Mouse (Mus musculus) cerebellum, postnatal 25 days (tissue): ENCODE results near the gene Kif23.

Experiments used
- DNase-seq, 2 experiments: peaks; one replicate each; pipeline ENCODE4 v3.0.0; 2021; ENCODE audit warnings: mixed read lengths in 2 of 2

Kif23 gene

DNA sequence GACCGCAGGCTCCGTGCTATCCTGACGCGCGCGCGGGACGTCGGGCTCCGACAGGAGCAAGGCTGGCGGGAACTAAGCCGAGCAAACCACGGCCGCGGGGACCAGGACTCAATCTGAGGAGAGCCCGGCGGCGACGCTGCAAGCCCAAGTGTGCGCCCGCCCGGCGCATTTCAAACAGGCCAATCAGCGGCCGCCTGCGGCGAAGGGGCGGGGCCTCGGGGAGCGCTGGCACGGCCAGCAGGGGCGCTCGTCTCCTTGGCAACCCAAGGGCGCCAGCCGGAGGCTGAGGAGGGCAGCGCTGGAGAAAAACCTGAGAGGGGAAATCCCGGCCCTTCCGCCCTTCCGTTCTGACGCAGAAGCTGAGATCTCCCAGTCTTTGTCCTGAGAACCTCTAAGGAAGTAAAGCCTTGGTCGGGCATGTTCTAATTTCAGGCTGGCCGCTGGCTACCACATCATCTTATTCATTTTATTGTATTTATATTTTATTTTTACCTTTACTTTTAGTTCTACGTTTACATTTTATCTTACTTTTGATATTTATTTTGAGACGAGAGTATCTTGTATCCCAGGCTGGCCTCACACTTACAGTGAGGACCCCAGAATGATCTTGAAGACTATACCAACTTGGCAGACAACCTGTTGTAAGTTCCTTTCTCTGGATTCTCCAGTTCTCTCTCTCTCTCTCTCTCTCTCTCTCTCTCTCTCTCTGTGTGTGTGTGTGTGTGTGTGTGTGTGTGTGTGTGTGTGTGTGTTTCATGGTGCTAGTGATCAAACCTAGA, at the start of gene Kif23:
Kif23 (minus strand) TSS at position 152 of the 779 bp plus-strand sequence.
- DNase-seq = peak; percentile 98 to 99

DNA sequence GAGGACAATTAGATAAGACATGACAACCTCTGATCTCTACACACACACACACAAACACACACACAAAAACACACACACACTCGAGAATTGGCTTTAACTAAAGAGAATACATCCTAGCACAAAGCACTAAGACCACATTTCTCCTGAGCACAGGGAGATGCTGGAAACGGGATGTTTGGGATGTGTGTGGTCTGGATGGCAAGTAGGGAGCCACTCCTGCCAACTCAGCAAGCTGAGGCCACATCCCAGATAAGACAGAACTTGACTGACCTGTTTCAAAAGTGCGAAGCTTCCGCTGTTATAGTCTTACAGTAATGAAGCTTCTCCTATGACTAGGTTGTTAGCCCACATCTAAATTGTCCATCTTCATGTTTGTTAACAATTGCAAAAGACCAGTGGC, 44.6 kb upstream of the Kif23 start:
- no peak for DNase-seq

GRCm38 (mm10) chr9:61990738-61991137, 44.2 kb upstream of the Kif23 start:
- no peak for DNase-seq

DNA sequence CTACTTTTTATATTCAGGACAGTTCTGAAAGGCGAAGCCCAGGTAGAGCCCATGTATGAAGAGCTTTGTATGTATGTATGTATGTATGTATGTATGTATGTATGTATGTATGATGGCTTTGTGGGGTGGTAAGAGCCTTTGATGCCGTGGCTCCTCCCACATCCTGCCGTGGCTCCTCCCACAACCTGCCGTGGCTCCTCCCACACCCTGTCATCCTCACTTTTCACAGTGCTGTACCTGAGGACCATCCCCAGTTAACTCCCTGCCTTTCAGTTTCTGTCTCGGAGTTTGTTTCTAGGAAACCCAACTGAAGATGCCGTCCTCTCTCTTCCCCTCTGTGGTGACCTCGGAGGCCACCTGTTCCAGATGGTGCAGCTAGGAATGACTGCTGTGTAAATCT, 39.5 kb upstream of the Kif23 start:
- no peak for DNase-seq

- peak; percentile 67 to 80 for DNase-seq
Measured at GRCm38 (mm10) chr9:61985183-61985863, 38.7 kb upstream of the Kif23 start.

- no peak for DNase-seq
Measured at GRCm38 (mm10) chr9:61982940-61983620, 36.5 kb upstream of the Kif23 start.

DNA sequence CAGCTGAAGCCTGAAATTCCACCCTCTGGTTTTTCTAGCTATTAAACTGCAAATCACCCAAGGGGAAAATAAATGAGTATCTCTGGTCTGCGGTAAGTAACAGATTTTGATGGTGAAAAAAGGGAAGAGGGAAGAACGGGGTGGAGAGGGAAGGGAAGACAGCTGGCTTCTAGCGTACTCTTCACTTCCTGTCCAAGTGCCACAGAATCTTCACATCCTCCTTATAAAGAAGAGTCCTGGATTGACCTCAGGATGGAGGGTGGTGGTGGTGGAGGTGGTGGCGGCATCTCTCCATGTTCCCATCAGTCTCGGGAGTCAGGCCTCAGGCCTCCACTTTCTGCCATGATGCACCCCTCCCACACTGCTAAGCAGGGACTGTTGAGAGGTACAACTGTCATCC, 35.3 kb upstream of the Kif23 start:
- DNase-seq = no peak

GRCm38 (mm10) chr9:61979983-61980382, 33.4 kb upstream of the Kif23 start:
- no peak for DNase-seq

DNA sequence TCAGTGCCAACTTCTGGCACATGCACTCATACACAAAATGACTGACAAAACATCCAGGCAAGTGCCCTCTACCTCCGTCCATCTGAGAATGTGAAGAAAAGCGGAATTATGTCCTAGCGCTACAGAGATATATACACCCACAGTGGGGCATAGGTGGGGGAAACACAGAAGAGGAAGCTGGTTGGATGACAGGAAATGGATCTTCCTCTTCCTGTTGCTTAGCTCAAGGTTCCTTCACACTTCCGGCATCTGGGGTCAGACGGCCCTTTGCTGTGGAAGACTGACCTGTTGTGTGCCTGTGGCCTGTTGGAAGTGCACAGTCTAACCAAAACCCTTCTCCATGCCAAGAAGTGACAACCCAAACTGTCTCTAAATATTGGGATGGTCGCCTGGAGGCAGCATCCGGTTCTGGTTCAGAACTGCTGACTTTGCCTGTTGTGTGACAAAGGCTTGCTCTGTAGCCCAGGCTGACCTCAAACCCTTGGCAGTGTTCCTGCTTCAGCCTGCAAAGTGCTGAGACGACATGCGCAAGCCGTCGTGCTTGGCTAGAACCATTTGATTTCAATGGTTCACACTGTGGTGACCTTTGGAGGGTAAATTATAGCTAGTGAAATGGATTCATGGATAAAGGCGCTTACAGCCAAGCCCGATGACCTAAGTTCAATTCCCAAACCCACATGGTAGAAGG, 30.8 kb upstream of the Kif23 start:
- no peak for DNase-seq

DNA sequence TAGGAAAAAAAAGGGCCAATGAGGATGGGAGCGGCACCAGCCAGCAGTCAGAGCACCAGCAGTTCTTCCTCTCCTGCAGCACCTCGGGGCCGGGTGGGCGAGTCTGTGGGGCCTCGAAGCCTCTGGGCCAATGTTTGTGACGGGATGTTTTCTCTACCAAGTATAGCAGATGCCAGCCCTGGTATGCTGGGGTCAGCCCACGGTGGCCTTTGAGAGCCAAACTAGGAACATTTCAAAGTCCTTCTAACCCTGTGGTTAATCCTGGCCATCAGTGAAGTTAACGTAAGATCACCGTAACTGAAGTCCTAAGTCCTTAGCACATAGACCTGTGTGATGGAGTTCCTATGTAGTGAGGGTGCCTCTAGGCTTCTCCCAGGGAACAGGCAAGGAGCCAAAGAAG, 25.5 kb upstream of the Kif23 start:
- DNase-seq = no peak

GRCm38 (mm10) chr9:61971045-61971444, 24.5 kb upstream of the Kif23 start:
- DNase-seq = no peak

- peak; percentile 44 to 71 for DNase-seq
Measured at GRCm38 (mm10) chr9:61967357-61967756, 20.8 kb upstream of the Kif23 start.

- DNase-seq = no peak
Measured at GRCm38 (mm10) chr9:61965987-61966386, 19.4 kb upstream of the Kif23 start.

DNA sequence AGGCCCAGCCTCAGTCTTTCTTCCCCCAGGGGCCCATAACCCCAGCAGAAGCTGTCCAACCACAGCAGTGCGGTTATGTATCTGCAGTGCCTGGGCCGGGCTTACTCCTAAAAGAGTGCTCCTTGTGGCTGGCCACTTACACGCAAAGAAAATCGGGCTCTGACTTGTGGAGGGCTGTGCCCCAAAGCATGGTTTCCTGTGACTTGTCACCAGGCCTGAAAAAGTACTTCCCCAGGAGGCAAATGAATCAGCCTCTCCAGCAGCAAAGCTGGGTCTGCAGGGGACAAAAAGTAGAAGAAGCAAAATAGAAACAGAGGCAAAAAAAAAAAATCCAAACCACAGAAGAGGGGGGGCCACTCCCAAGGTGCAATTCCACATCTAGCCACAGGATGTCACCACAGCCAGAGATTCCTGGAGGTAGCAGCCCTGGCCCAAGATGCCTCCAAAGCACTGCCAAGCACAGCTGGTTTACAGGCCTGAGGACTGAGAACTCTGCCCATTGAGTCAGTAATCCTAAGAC, 18.9 kb upstream of the Kif23 start:
- peak; percentile 71 to 80 for DNase-seq

DNA sequence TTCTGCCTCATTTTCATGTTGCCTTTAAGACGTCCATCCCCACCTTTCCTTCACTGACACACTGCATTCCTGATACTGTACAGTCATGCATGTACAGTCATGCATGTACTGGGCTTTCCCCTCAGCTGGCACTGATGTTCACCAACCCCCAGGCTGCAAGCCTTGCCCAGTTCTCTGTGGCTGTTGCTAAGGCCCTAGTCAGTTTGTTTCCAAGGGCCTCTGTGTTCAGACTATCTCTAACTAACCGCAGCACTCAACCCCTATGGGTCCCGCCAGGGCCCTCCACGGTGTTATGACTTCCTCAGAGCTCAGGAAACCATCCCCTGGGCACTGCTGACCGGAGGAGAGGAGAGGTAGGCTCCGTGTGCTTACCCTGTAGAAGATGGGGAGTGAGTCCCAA, 16.8 kb upstream of the Kif23 start:
- DNase-seq = no peak

DNA sequence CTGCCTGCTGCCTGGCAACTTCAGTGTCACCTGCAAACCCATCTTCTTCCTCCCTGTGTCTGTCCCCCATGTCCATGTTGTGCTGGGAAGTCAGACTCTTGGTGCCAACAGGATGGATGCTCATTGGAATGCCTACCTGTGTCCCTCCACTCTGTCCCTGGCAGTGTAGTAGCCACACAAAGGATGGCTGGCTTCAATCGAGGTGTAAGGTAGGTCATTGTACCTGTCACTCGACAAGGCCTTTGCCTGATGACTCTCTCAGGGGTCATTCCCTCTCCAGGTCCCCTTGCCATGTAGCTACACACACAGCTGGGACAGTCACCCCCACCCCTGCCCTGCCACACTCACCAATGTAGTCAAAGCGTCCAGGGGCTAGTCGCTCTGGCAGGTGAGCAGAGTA, 14.6 kb upstream of the Kif23 start:
- DNase-seq = no peak

DNA sequence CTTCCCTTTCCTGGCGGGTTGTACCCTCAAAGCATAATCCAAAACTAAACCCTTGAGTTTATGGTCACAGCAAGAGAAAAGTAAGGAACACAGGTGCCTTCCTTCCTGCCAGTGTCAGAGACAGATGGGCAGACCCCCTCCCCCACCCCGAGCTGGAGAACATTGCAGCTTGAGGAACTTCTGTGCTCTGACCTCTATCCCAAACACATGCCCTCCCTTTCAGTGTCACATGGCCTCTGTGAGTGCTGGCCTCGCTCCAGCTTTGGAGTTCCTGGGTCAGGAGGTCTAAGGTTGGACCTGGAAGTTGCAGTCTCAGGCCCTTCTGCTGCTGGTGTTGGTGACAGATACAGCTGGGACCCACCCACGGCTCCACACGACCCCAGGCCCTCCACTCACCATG, 14.2 kb upstream of the Kif23 start:
- peak in 1 of 2 experiments; percentile 20 for DNase-seq

DNA sequence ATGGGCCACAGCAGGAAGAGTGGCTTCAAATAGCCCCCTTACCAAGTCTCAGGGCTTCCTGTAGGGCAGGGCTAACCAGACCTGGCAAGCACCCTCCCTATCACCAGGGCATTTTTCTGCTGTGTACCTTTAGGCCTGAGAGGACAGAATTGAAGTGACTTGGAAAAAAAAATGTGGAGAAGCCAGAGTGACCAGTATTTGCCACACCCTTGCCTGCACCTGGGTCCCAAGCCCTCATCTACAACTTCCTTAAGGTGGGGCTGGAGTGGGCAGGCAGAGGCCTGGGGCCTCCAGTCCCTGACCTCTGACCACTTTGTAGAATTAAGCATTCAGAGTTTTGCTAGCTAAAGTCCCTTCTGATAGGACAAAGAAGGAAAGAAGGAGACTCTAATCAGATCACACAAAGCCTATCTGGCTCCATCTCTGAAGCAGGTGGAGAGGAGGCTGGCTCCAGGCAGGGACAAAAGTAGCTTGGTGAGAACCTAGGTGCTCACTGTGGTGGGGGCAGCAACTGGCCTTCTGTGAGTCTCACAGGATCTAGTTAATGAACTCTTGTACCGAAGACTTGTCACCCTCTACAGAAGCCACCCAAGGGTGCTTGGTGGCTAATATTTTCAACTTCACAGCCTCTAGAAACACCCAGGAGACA, 13.5 kb upstream of the Kif23 start:
- no peak for DNase-seq

DNA sequence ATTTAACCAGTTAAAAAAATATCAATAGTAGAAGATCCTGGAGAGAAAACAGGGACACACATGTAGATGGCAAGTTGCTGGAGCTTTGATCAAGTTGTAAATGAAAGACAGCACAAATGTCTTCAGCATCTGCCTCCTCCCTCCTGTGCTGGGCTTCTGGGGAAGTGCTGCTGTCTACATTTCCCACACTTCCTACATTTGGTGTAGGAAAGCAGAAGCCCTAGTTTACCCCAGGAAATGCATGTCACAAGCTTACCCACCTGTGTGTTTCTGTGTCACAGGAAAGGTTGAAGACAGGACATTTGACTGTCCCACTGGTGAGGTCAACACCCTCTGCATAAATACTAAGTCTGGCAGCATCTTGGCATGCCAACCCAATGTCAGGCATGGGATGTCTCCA, 8.1 kb upstream of the Kif23 start:
- no peak for DNase-seq

DNA sequence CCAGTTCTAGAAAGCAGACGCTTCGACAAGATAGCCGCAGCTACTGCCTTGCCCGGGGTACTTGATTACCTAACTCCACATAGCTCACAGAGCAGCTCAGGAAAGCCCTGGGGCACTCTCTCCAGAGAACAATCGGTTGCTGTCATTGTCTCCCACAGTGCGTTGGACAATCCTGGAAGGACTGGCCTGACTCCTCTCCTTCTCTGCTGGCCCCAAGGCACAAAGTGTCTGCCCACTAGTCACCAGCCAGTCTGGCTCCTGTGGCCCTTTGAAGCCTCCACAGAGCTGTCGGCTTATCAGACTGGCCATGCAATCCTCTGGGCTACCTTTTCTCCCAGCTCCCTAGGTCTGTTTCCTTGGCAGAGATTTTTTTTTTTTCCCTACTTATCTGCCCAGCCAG, 5.7 kb upstream of the Kif23 start:
- DNase-seq = no peak

DNA sequence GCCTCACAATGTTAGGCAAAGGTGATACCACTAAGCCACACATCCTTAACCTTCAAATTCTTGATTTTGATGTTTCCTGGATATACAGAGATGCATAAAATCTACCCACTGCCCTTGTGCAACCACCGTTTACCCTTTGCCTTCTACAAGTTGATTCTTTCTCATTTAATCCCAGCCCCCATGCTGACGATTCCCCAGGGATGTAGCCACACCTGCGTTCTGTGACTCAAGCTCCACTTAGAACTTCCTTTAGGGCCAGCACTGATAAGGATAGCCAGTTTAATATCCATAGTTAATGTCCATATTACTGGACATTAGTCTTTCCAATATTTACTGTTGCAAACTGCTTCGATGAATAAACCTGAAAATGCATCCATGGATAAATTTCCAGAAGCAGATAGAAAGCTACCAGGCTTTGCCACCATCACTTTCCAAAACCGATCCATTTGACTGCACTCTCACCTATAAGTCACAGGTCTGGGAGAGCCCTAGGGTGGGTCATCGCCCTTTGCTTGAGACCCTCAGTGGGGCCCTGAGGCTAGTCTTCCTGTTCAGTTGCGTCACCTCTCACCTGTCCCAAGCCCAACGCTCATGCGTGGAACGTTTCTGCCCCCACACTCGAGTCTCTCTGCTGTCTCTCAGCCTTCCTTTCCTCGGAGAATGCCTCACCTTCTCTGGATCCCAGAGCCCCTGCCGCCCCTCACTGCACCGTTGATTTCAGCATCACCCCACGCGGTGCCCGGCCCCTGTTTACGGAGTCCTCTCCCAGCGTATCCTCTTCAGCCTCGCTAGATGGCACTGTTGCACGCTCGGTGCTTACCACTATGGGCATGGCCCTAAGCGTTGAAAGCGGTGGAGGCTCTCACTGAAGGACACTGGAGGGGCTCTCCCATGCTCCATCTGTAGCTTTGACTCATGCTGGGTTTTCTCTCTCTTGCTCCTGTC, 1.1 kb upstream of the Kif23 start:
- DNase-seq = peak; percentile 78 to 86
